Mouse (Mus musculus) heart, embryonic 11.5 days (tissue): ENCODE data around the gene Ctdspl. TPM values are rescaled to one million over a fixed set of nuclear protein-coding genes. Genes with fewer than 3 reads are reported as not detected.

Experiments used
- ATAC-seq: fragments of 200-750 bp; cut with Nextera tagmentation; replicated peaks from 2 replicates; pipeline ENCODE4 v1.8.0; 2017; ENCODE audit warnings: moderate library complexity; ENCODE audit not compliant: insufficient number of reproducible peaks, low FRiP score, low TSS enrichment
- H3K27ac ChIP-seq: fragments of 300-500 bp; sonication (generic); 2 replicates; pipeline ENCODE4 v1.5.1; 2014; ENCODE audit warnings: mild to moderate bottlenecking, low read depth, low read length
- H3K27me3 ChIP-seq: fragments of 300-500 bp; sonication (generic); 2 replicates; pipeline ENCODE4 v1.6.1; 2014; ENCODE audit warnings: mild to moderate bottlenecking, low read length, mixed read lengths; ENCODE audit not compliant: control insufficient read depth, insufficient read depth
- H3K36me3 ChIP-seq: fragments of 300-500 bp; sonication (generic); 2 replicates; pipeline ENCODE4 v1.6.1; 2014; ENCODE audit warnings: mild to moderate bottlenecking, low read length, moderate library complexity, mixed read lengths; ENCODE audit not compliant: control insufficient read depth, insufficient read depth
- H3K4me1 ChIP-seq: fragments of 300-500 bp; sonication (generic); 2 replicates; pipeline ENCODE4 v1.6.1; 2014; ENCODE audit warnings: low read length; ENCODE audit not compliant: control insufficient read depth, insufficient read depth
- H3K4me2 ChIP-seq: fragments of 300-500 bp; sonication (generic); 2 replicates; pipeline ENCODE4 v1.6.1; 2014; ENCODE audit warnings: mild to moderate bottlenecking, moderate library complexity
- H3K4me3 ChIP-seq: fragments of 300-500 bp; sonication (generic); 2 replicates; pipeline ENCODE4 v1.5.1; 2014; ENCODE audit warnings: low read depth, low read length
- H3K9ac ChIP-seq: fragments of 300-500 bp; sonication (generic); 2 replicates; pipeline ENCODE4 v1.6.1; 2014; ENCODE audit warnings: mild to moderate bottlenecking, low read depth, low read length, moderate library complexity
- H3K9me3 ChIP-seq: fragments of 300-500 bp; sonication (generic); replicated peaks from 2 replicates; pipeline ENCODE4 v1.6.1; 2016; ENCODE audit warnings: low read length; ENCODE audit not compliant: control insufficient read depth
- WGBS: fragments of 180-500 bp; shearing (Covaris S2); extraction: QIAGEN DNeasy Blood & Tissue Kit; methylation state at CpG from one replicate; pipeline ENCODE4 v1.1.7; 2014; ENCODE audit not compliant: insufficient replicate concordance; 5-methylcytosine and 5-hydroxymethylcytosine counted together
- polyA plus RNA-seq: library from polyadenylated mRNA; unstranded; fragments of >200 nt; fragmentation: Nextera tagmentation; extraction: Ambion mirVana; gene quantifications from 2 replicates; pipeline ENCODE4 v1.2.1, GENCODE M21; 2014

The Ctdspl gene
- polyA plus RNA-seq, 1 experiment from 2014 or later: 10.5 TPM

DNA sequence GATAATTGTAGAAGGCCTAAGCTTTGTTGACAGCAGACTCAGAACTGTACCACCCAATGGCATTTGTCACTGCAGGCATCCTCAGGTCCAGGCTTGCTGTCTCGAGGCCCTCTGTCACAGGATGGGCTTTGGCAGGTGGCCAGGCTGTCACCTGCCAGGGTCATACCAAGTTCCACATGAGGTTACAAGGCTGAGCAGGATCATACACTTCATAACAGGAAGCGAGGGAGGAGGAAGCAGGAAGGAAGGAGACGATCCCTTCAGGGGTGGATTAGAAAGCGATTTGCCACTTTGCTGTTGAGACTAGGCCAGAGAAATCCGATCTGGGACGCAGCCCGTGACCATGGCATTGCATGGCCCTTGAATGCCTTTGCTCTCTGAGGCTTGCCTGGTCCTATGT is 32.5 kb downstream of the Ctdspl start:
- no peak overlapping the region for H3K4me2 ChIP-seq
- no peak for ATAC-seq
- H3K4me3 ChIP-seq: no peak overlapping the region
- no peak overlapping the region for H3K9ac ChIP-seq
- no peaks in the 10 kb centered on the region for H3K9me3 ChIP-seq
- H3K27ac ChIP-seq: peak overlapping the region; percentile 17; the same call in 1 of the 2 replicates
- WGBS: 56% methylated on average over 7 of the region's 7 CpGs
- H3K27me3 ChIP-seq: no peaks in the 10 kb centered on the region
- H3K4me1 ChIP-seq: peaks cover 17% of the 10 kb centered on the region
- H3K36me3 ChIP-seq: no peaks in the 10 kb centered on the region

DNA sequence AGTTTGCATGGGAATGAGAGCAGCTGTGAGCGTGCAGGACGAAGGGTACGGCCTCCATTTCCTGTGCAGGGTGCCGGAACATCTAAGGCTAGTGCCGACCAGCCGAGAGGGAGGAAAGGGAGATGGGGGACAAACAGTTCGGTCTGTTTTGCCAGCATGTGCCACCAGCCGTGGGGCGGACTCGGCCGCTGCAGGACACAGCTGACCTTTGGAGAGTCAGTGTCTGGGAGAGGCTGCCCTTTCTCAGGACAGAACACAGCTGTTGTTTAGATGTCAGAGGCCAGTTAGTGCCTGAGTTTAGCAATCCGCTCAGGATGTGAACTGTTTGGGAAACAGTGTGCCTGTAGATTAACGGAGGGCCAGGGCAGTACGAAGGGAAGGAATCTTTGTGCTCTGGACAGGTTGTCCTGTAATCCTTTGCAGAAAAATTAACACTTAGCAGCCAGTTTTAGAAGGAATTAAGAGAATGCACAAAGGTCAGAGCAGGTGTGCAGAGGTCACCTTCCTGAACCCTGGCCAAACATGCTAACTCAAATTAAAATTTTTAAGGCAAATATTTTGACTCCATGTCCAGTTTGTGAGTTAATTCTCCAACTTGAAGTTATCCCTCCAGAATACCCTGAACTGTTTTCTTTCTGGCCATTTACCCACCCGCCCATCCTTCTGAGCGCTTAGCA is 34.3 kb downstream of the Ctdspl start:
- Histone ChIP-seq H3K4me1 (peaks cover 17% of the 10 kb centered on the region), H3K4me2 (peak overlapping the region; percentile 23), H3K36me3 (no peaks in the 10 kb centered on the region), H3K4me3 (no peak overlapping the region), H3K9me3 (no peaks in the 10 kb centered on the region), H3K9ac (no peak overlapping the region), H3K27ac (peak overlapping the region; percentile 65), H3K27me3 (no peaks in the 10 kb centered on the region)
- ATAC-seq: peak; percentile 55; the same call in 1 of the 2 replicates
- WGBS: 29% methylated on average over 16 of the region's 16 CpGs

DNA sequence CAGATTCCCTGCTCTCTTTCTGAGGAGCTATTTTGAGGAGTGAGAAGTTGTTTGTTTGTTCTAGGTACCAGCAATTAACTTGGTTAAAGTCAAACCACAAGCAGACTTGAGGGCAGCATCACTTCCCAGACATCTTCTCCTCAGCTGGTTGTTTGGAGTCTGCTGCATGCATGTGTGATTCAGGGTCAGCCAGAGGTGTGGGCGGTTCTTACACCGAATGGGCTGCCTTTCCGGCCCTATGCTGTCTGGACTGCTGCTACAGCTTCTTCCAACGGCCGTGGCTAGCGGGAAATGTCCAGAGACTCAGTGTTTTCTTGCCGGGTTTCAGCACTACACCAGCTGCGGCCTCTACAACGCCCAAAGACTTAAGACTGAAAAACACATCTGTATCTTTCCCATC is 36.9 kb downstream of the Ctdspl start:
- no peak for ATAC-seq
- no peak overlapping the region for H3K4me2 ChIP-seq
- peaks cover 10% of the 10 kb centered on the region for H3K36me3 ChIP-seq
- no peak overlapping the region for H3K4me3 ChIP-seq
- H3K9ac ChIP-seq: no peak overlapping the region
- 80% methylated on average over 9 of the region's 9 CpGs for WGBS
- peaks cover 17% of the 10 kb centered on the region for H3K4me1 ChIP-seq
- H3K27me3 ChIP-seq: no peaks in the 10 kb centered on the region
- H3K9me3 ChIP-seq: no peaks in the 10 kb centered on the region
- H3K27ac ChIP-seq: no peak overlapping the region

DNA sequence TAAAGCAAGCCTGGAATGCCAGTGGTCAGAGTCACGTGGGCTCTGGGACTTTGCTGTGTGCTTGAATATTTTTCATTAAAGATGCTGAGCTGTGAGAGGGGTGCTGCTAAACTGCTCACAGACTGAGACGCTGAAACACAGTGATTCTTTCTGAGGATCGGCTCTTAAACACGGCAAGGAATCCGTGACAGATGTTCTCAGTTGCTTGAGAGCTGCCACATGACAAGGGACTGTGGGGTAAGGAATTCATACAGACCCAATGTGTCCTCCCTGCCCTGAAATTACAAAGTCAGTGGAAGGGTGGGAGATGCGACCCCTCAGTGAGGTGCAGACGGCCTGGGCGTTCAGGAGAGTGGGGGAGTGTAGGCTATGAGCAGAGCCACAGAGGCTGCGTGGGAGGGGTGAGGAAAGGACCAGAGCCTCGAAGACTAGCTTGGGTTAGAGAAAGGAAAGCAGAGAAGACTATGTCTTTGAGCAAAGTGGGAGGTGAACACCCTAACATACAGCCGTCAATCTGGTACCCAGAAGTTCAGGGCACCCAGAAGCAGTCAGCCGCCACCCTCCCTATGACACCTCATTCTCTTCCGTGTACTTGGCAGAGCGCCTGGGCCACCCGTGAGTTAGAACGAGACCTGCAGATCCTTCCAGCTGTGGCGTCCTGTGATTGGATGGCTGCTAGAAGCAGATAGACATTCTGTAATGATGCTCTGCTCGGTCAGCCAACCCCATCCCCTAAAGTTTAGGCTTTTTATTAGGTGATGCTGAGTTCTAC is 38.2 kb downstream of the Ctdspl start:
- no peak for ATAC-seq
- H3K9ac ChIP-seq: no peak overlapping the region
- WGBS: 63% methylated on average over 18 of the region's 18 CpGs
- H3K27me3 ChIP-seq: no peaks in the 10 kb centered on the region
- no peak overlapping the region for H3K4me3 ChIP-seq
- H3K9me3 ChIP-seq: no peaks in the 10 kb centered on the region
- H3K4me2 ChIP-seq: no peak overlapping the region
- H3K36me3 ChIP-seq: peaks cover 10% of the 10 kb centered on the region
- H3K27ac ChIP-seq: no peak overlapping the region
- peaks cover 11% of the 10 kb centered on the region for H3K4me1 ChIP-seq

DNA sequence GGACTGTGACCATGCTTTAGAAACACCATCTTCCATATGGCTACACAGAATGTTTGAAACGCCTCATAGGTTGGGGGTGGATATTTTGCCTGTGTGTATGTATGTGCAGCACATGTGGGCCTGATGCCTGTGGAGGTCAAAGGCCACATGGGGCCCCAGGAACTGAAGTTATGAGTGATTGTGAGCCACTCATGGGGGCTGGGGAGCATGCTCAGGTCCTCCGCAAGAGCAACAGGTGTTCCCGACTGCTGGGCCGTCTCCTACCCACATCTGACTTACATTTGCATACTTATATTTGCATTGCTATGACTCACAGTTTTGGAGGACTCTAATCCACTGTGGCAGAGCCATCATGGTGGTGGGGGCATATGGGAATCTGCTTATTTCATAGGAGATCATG is 43.6 kb downstream of the Ctdspl start:
- H3K36me3 ChIP-seq: peaks cover 10% of the 10 kb centered on the region
- no peak for ATAC-seq
- no peak overlapping the region for H3K4me2 ChIP-seq
- WGBS: 89% methylated on average over 4 of the region's 4 CpGs
- no peaks in the 10 kb centered on the region for H3K9me3 ChIP-seq
- H3K9ac ChIP-seq: no peak overlapping the region
- H3K4me1 ChIP-seq: peaks cover 21% of the 10 kb centered on the region
- no peaks in the 10 kb centered on the region for H3K27me3 ChIP-seq
- H3K27ac ChIP-seq: no peak overlapping the region
- no peak overlapping the region for H3K4me3 ChIP-seq

DNA sequence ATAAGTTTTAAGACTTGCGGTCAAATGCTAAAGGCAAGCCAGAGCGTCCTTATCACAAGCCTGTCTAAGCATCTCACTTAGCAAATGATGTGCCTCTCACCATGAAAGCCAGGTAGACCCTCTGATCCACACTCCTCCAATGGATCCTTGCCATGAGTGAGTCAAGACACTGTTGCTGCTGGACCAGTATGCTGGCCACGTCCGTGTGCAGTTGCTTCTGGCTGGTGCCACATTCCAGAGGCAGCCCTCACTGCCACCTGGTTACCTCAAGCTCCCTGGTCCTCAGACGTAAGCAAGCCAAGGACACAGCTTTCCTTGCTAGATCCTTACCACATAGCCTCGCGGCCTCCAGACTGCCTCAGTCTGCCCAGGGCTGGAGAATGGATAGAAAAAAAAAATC is 46.8 kb downstream of the Ctdspl start:
- no peaks in the 10 kb centered on the region for H3K27me3 ChIP-seq
- H3K4me2 ChIP-seq: no peak overlapping the region
- ATAC-seq: no peak
- no peak overlapping the region for H3K9ac ChIP-seq
- 0 out of 2 replicates have a peak overlapping the region, but pooled peaks have one; percentile 15 for H3K27ac ChIP-seq
- 87% methylated on average over 7 of the region's 7 CpGs for WGBS
- no peaks in the 10 kb centered on the region for H3K9me3 ChIP-seq
- peaks cover 41% of the 10 kb centered on the region for H3K4me1 ChIP-seq
- H3K4me3 ChIP-seq: no peak overlapping the region
- no peaks in the 10 kb centered on the region for H3K36me3 ChIP-seq

DNA sequence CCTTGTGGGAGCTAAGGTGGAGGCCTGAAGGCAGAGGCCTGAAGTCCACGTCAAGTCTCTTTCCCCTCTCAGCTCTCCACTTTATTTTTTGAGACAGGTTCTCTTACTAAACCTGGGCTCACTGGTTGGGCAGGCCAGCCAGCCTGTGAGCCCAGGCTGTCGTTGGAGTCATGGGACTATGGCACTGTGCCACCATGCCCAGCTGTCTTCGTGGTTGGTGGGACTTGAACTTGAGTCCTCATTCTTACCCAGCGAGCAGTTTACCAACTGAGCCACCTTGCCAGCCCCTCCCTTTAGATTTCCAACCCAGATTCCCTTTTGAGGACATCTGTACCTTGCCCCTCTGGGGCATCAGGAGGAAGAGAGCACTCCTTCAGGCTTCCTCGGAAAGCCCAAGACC is 47.3 kb downstream of the Ctdspl start:
- no peak overlapping the region for H3K9ac ChIP-seq

DNA sequence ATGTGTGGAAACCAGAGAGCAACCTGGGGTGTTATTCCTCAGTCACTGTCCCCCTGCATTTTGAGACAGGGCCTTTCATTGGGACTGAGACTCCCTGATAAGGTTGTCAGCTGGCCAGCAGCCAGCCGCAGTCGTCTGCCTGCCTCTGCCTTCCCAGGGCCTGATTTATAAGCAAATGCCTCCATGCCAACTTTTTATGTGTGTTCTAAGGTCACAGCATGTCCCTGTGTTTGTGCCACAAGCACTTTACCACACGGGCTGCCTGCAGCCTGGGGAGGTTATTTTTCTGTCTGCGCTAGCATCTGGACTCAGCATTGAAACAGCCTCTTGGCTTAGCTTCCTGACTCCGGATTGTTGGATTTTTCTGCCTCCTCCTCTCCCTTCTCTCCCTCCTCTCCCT is 47.9 kb downstream of the Ctdspl start:
- H3K9me3 ChIP-seq: no peaks in the 10 kb centered on the region
- no peaks in the 10 kb centered on the region for H3K27me3 ChIP-seq
- H3K9ac ChIP-seq: peak overlapping the region; percentile 34; the same call in 1 of the 2 replicates
- peaks cover 41% of the 10 kb centered on the region for H3K4me1 ChIP-seq
- H3K27ac ChIP-seq: peak overlapping the region; percentile 75
- ATAC-seq: no peak
- 0 out of 2 replicates have a peak overlapping the region, but pooled peaks have one; percentile 8 for H3K4me2 ChIP-seq
- H3K36me3 ChIP-seq: no peaks in the 10 kb centered on the region
- WGBS: 36% methylated on average over 5 of the region's 5 CpGs
- no peak overlapping the region for H3K4me3 ChIP-seq

More for the DNA sequence above, 47.3 kb downstream of the Ctdspl start:
- Histone ChIP-seq H3K4me1 (peaks cover 41% of the 10 kb centered on the region), H3K4me2 (no peak overlapping the region), H3K27ac (peak overlapping the region; percentile 75), H3K9me3 (no peaks in the 10 kb centered on the region), H3K4me3 (no peak overlapping the region), H3K36me3 (no peaks in the 10 kb centered on the region), H3K27me3 (no peaks in the 10 kb centered on the region)
- no peak for ATAC-seq
- 73% methylated on average over 5 of the region's 5 CpGs for WGBS
